Mouse (Mus musculus): ENCODE results near the gene Tenm2. TPM values are rescaled to one million over a fixed set of nuclear protein-coding genes. Genes with fewer than 3 reads are reported as not detected.

Tenm2 gene
- polyA plus RNA-seq, 1 experiment from 2014 or later: 30.2 TPM

GRCm38 (mm10) chr11:36072038-36072437, 1163.7 kb downstream of the Tenm2 start:
- 0 out of 2 replicates have a peak, but pooled peaks cover 7% of the 10 kb centered on the region for H3K36me3 ChIP-seq (replicated peaks; ENCODE audit: control insufficient read depth, insufficient read depth)
- 49% methylated on average over 9 of the region's 9 CpGs for WGBS
- no peak for DNase-seq (ENCODE audit: low spot score)
- H3K4me1 ChIP-seq (replicated peaks; ENCODE audit: control insufficient read depth, insufficient read depth, low read length): peaks cover 5% of the 10 kb centered on the region; the same call in 1 of the 2 replicates
- no peak overlapping the region for H3K9ac ChIP-seq
- H3K4me2 ChIP-seq (replicated peaks): no peak overlapping the region
- no peak overlapping the region for H3K4me3 ChIP-seq (replicated peaks; ENCODE audit: low read length)
- no peak overlapping the region for H3K27ac ChIP-seq
- H3K27me3 ChIP-seq (ENCODE audit: control insufficient read depth, insufficient read depth, low read length): no peaks in the 10 kb centered on the region
- H3K9me3 ChIP-seq (ENCODE audit: control insufficient read depth, low read length): no peaks in the 10 kb centered on the region
- ATAC-seq (ENCODE audit: low FRiP score): no peak

GRCm38 (mm10) chr11:36059325-36059843, 1176.4 kb downstream of the Tenm2 start:
- no CpG with 5 or more reads among the region's 1 CpGs for WGBS
- DNase-seq (ENCODE audit: low spot score) (no peak), ATAC-seq (ENCODE audit: low FRiP score) (no peak)
- no peaks in the 10 kb centered on the region for H3K27me3 ChIP-seq (ENCODE audit: control insufficient read depth, insufficient read depth, low read length)
- no peak overlapping the region for H3K4me3 ChIP-seq (replicated peaks; ENCODE audit: low read length)
- H3K9ac ChIP-seq: no peak overlapping the region
- no peaks in the 10 kb centered on the region for H3K4me1 ChIP-seq (replicated peaks; ENCODE audit: control insufficient read depth, insufficient read depth, low read length)
- no peaks in the 10 kb centered on the region for H3K9me3 ChIP-seq (ENCODE audit: control insufficient read depth, low read length)
- no peak overlapping the region for H3K27ac ChIP-seq
- H3K4me2 ChIP-seq (replicated peaks): no peak overlapping the region
- peaks cover 12% of the 10 kb centered on the region for H3K36me3 ChIP-seq (replicated peaks; ENCODE audit: control insufficient read depth, insufficient read depth)

GRCm38 (mm10) chr11:36056525-36056924, 1179.2 kb downstream of the Tenm2 start:
- Histone ChIP-seq H3K4me2 (replicated peaks) (no peak overlapping the region), H3K4me1 (replicated peaks; ENCODE audit: control insufficient read depth, insufficient read depth, low read length) (no peaks in the 10 kb centered on the region), H3K9ac (no peak overlapping the region), H3K9me3 (ENCODE audit: control insufficient read depth, low read length) (no peaks in the 10 kb centered on the region), H3K27ac (no peak overlapping the region), H3K4me3 (replicated peaks; ENCODE audit: low read length) (no peak overlapping the region), H3K36me3 (replicated peaks; ENCODE audit: control insufficient read depth, insufficient read depth) (no peaks in the 10 kb centered on the region), H3K27me3 (ENCODE audit: control insufficient read depth, insufficient read depth, low read length) (no peaks in the 10 kb centered on the region)
- WGBS: 87% methylated on average over 11 of the region's 11 CpGs
- DNase-seq (ENCODE audit: low spot score): no peak
- no peak for ATAC-seq (ENCODE audit: low FRiP score)

- no peak for ATAC-seq (ENCODE audit: low FRiP score)
- WGBS: 58% methylated on average over 7 of the region's 7 CpGs
- Histone ChIP-seq H3K4me1 (replicated peaks; ENCODE audit: control insufficient read depth, insufficient read depth, low read length) (no peaks in the 10 kb centered on the region; the same call in 1 of the 2 replicates), H3K9ac (no peak overlapping the region), H3K27ac (no peak overlapping the region), H3K4me2 (replicated peaks) (no peak overlapping the region), H3K36me3 (replicated peaks; ENCODE audit: control insufficient read depth, insufficient read depth) (no peaks in the 10 kb centered on the region), H3K4me3 (replicated peaks; ENCODE audit: low read length) (no peak overlapping the region), H3K9me3 (ENCODE audit: control insufficient read depth, low read length) (no peaks in the 10 kb centered on the region), H3K27me3 (ENCODE audit: control insufficient read depth, insufficient read depth, low read length) (no peaks in the 10 kb centered on the region)
- DNase-seq (ENCODE audit: low spot score): no peak
Observed at GRCm38 (mm10) chr11:36054323-36054722, 1181.4 kb downstream of the Tenm2 start.

GRCm38 (mm10) chr11:36053457-36053856, 1182.3 kb downstream of the Tenm2 start:
- no peaks in the 10 kb centered on the region; the same call in 1 of the 2 replicates for H3K4me1 ChIP-seq (replicated peaks; ENCODE audit: control insufficient read depth, insufficient read depth, low read length)
- no peak overlapping the region for H3K9ac ChIP-seq
- H3K27me3 ChIP-seq (ENCODE audit: control insufficient read depth, insufficient read depth, low read length): no peaks in the 10 kb centered on the region
- no peaks in the 10 kb centered on the region for H3K9me3 ChIP-seq (ENCODE audit: control insufficient read depth, low read length)
- no peak for DNase-seq (ENCODE audit: low spot score)
- H3K36me3 ChIP-seq (replicated peaks; ENCODE audit: control insufficient read depth, insufficient read depth): no peaks in the 10 kb centered on the region
- ATAC-seq (ENCODE audit: low FRiP score): no peak
- no peak overlapping the region for H3K27ac ChIP-seq
- no peak overlapping the region for H3K4me2 ChIP-seq (replicated peaks)
- H3K4me3 ChIP-seq (replicated peaks; ENCODE audit: low read length): no peak overlapping the region
- WGBS: 35% methylated on average over 4 of the region's 4 CpGs

- Histone ChIP-seq H3K4me3 (replicated peaks; ENCODE audit: low read length) (no peak overlapping the region), H3K27ac (no peak overlapping the region), H3K9me3 (ENCODE audit: control insufficient read depth, low read length) (no peaks in the 10 kb centered on the region), H3K36me3 (replicated peaks; ENCODE audit: control insufficient read depth, insufficient read depth) (no peaks in the 10 kb centered on the region), H3K27me3 (ENCODE audit: control insufficient read depth, insufficient read depth, low read length) (no peaks in the 10 kb centered on the region), H3K9ac (no peak overlapping the region), H3K4me2 (replicated peaks) (no peak overlapping the region), H3K4me1 (replicated peaks; ENCODE audit: control insufficient read depth, insufficient read depth, low read length) (no peaks in the 10 kb centered on the region; the same call in 1 of the 2 replicates)
- WGBS: 72% methylated on average over 2 of the region's 2 CpGs
- ATAC-seq (ENCODE audit: low FRiP score) (no peak), DNase-seq (ENCODE audit: low spot score) (no peak)
Observed at GRCm38 (mm10) chr11:36052598-36052997, 1183.2 kb downstream of the Tenm2 start.

- no peak overlapping the region for H3K4me3 ChIP-seq (replicated peaks; ENCODE audit: low read length)
Observed at GRCm38 (mm10) chr11:36052091-36052490, 1183.7 kb downstream of the Tenm2 start.

GRCm38 (mm10) chr11:36049547-36049946, 1186.2 kb downstream of the Tenm2 start:
- H3K27ac ChIP-seq: peak overlapping the region; percentile 14; the same call in 1 of the 2 replicates
- DNase-seq (ENCODE audit: low spot score): peak; percentile 51

More at GRCm38 (mm10) chr11:36052091-36052490, 1183.7 kb downstream of the Tenm2 start:
- ATAC-seq (ENCODE audit: low FRiP score) (no peak), DNase-seq (ENCODE audit: low spot score) (no peak)
- peaks cover 3% of the 10 kb centered on the region; the same call in 1 of the 2 replicates for H3K36me3 ChIP-seq (replicated peaks; ENCODE audit: control insufficient read depth, insufficient read depth)
- no peaks in the 10 kb centered on the region for H3K9me3 ChIP-seq (ENCODE audit: control insufficient read depth, low read length)
- no peaks in the 10 kb centered on the region; the same call in 1 of the 2 replicates for H3K4me1 ChIP-seq (replicated peaks; ENCODE audit: control insufficient read depth, insufficient read depth, low read length)
- no peak overlapping the region for H3K27ac ChIP-seq
- 79% methylated on average over 1 of the region's 1 CpGs for WGBS
- no peaks in the 10 kb centered on the region for H3K27me3 ChIP-seq (ENCODE audit: control insufficient read depth, insufficient read depth, low read length)
- no peak overlapping the region for H3K4me2 ChIP-seq (replicated peaks)
- no peak overlapping the region for H3K9ac ChIP-seq

GRCm38 (mm10) chr11:36045681-36046276, 1190.0 kb downstream of the Tenm2 start:
- peak; percentile 93 for DNase-seq (ENCODE audit: low spot score)
- Histone ChIP-seq H3K9ac (0 out of 2 replicates have a peak overlapping the region, but pooled peaks have one; percentile 0), H3K9me3 (ENCODE audit: control insufficient read depth, low read length) (no peaks in the 10 kb centered on the region), H3K27me3 (ENCODE audit: control insufficient read depth, insufficient read depth, low read length) (no peaks in the 10 kb centered on the region), H3K36me3 (replicated peaks; ENCODE audit: control insufficient read depth, insufficient read depth) (peaks cover 13% of the 10 kb centered on the region), H3K4me2 (replicated peaks) (peak overlapping the region; percentile 39), H3K4me3 (replicated peaks; ENCODE audit: low read length) (peak overlapping the region; percentile 15), H3K4me1 (replicated peaks; ENCODE audit: control insufficient read depth, insufficient read depth, low read length) (peaks cover 4% of the 10 kb centered on the region), H3K27ac (no peak overlapping the region; the same call in 1 of the 2 replicates)
- peak; percentile 72 for ATAC-seq (ENCODE audit: low FRiP score)
- 2% methylated on average over 13 of the region's 13 CpGs for WGBS

More at GRCm38 (mm10) chr11:36049547-36049946, 1186.2 kb downstream of the Tenm2 start:
- ATAC-seq (ENCODE audit: low FRiP score): no peak
- Histone ChIP-seq H3K9me3 (ENCODE audit: control insufficient read depth, low read length) (no peaks in the 10 kb centered on the region), H3K4me1 (replicated peaks; ENCODE audit: control insufficient read depth, insufficient read depth, low read length) (peaks cover 4% of the 10 kb centered on the region), H3K4me2 (replicated peaks) (no peak overlapping the region), H3K4me3 (replicated peaks; ENCODE audit: low read length) (no peak overlapping the region), H3K36me3 (replicated peaks; ENCODE audit: control insufficient read depth, insufficient read depth) (peaks cover 13% of the 10 kb centered on the region), H3K9ac (no peak overlapping the region), H3K27me3 (ENCODE audit: control insufficient read depth, insufficient read depth, low read length) (no peaks in the 10 kb centered on the region)
- WGBS: 24% methylated on average over 5 of the region's 5 CpGs
